Mouse (Mus musculus) stomach, postnatal 0 days (tissue): ENCODE measurements around the gene Wdr43.

Source experiments
- CTCF ChIP-seq: IDR thresholded peaks from 2 replicates; pipeline ENCODE4 v1.5.1; 2016; ENCODE audit warnings: antibody characterized with exemption, low read depth, mild to moderate bottlenecking, moderate library complexity
- EP300 ChIP-seq: optimal IDR thresholded peaks from 2 replicates; pipeline ENCODE3; 2016; ENCODE audit warnings: antibody characterized with exemption

DNA sequence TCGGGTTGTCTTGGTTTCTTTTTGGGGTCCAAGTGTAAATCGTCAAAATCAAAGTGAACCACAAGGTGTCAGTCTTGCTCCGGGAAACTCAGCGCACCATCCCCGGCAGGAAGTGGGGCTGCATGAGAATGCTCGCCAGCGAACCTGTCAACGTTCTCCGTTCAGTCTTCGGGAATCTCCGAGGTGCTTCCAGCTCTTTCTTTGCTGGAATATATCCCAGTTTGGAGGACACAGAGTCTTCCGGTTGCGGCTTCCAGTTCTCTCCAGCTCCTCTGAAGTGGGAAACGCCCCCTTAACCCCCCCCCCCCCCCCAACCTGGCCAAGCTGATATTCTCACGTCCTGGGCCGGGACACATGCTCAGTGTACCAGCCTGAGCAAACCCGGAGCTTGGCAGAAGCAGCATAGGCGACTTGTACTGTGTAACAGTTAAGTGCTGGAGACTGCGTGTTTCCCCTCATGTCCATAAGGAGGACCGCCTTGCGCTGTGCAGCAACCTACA is 47.1 kb downstream of the Wdr43 start:
- no peak for TF ChIP-seq EP300
- peak; percentile 87 for TF ChIP-seq CTCF
